Mouse (Mus musculus) heart, embryonic 16.5 days (tissue): ENCODE data around the gene Tpi1. TPM values are rescaled to one million over a fixed set of nuclear protein-coding genes. Genes with fewer than 3 reads are reported as not detected.
A peak's percentile ranks its signal among the peaks of the same experiment; 100 is the strongest.
"Not testable (repeated sequence)": the region's sequence is repeated elsewhere in the genome, so short reads cannot be mapped to it uniquely, and the experiment has no call there.

Experiments used
- ATAC-seq: fragments of 200-750 bp; cut with Nextera tagmentation; replicated peaks from 2 replicates; pipeline ENCODE4 v1.8.0; 2017; ENCODE audit warnings: moderate number of reproducible peaks; ENCODE audit not compliant: insufficient read depth, low FRiP score; ENCODE audit errors: extremely low read depth
- H3K27ac ChIP-seq: fragments of 300-500 bp; sonication (generic); 2 replicates; pipeline ENCODE4 v1.5.1; 2014; ENCODE audit warnings: mild to moderate bottlenecking, low read length, control low read depth, moderate library complexity
- H3K27me3 ChIP-seq: fragments of 300-500 bp; sonication (generic); 2 replicates; pipeline ENCODE4 v1.6.1; 2014; ENCODE audit warnings: low read length, mixed read lengths; ENCODE audit not compliant: control insufficient read depth, insufficient read depth
- H3K36me3 ChIP-seq: fragments of 300-500 bp; sonication (generic); 2 replicates; pipeline ENCODE4 v1.6.1; 2014; ENCODE audit not compliant: control insufficient read depth, insufficient read depth
- H3K4me1 ChIP-seq: fragments of 300-500 bp; sonication (generic); 2 replicates; pipeline ENCODE4 v1.6.1; 2014; ENCODE audit warnings: low read length, mixed read lengths; ENCODE audit not compliant: control insufficient read depth, insufficient read depth
- H3K4me2 ChIP-seq: fragments of 300-500 bp; sonication (generic); 2 replicates; pipeline ENCODE4 v1.6.1; 2014; ENCODE audit warnings: low read depth, mild to moderate bottlenecking, control low read depth, low read length
- H3K4me3 ChIP-seq: fragments of 300-500 bp; sonication (generic); 2 replicates; pipeline ENCODE4 v1.5.1; 2014; ENCODE audit warnings: mild to moderate bottlenecking, control low read depth, low read length
- H3K9ac ChIP-seq: fragments of 300-500 bp; sonication (generic); 2 replicates; pipeline ENCODE4 v1.6.1; 2014; ENCODE audit warnings: low read length, control low read depth
- H3K9me3 ChIP-seq: fragments of 300-500 bp; sonication (generic); replicated peaks from 2 replicates; pipeline ENCODE4 v1.6.1; 2016; ENCODE audit warnings: low read length; ENCODE audit not compliant: control insufficient read depth
- WGBS: fragments of 180-500 bp; shearing (Covaris S2); extraction: QIAGEN DNeasy Blood & Tissue Kit; methylation state at CpG from one replicate; pipeline ENCODE4 v1.1.7; 2014; 5-methylcytosine and 5-hydroxymethylcytosine counted together
- polyA plus RNA-seq: library from polyadenylated mRNA; unstranded; fragments of >200 nt; fragmentation: Nextera tagmentation; extraction: Ambion mirVana; gene quantifications from 2 replicates; pipeline ENCODE4 v1.2.1, GENCODE M21; 2015

Tpi1 gene
- polyA plus RNA-seq, 1 experiment from 2014 or later, result 1,576 TPM

DNA sequence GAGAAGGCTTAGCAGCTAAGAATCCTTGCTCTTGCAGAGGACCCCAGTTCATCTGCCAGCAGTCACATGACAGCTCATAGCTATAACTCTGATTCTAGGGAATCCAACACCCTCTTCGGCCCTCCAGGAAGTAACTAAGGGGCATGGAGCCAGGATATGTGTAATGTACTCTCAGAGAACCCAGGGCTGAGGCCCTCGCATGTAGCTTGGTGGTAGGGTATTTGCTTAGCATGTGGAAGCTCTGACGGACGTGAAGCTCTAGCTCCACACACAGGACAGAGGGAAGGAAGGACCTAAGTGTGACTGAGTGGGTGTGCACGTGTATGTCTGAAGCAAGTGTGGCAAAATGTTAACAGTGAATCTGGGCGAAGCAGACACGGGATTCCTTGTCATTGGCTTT lies 22.3 kb upstream of the Tpi1 start:
- no peaks in the 10 kb centered on the region for H3K9me3 ChIP-seq
- no peaks in the 10 kb centered on the region for H3K27me3 ChIP-seq
- H3K36me3 ChIP-seq, result peaks cover 15% of the 10 kb centered on the region; the same call in 1 of the 2 replicates
- H3K4me1 ChIP-seq, result peaks cover 18% of the 10 kb centered on the region
- no peak overlapping the region for H3K4me3 ChIP-seq
- H3K9ac ChIP-seq, result 0 out of 2 replicates have a peak overlapping the region, but pooled peaks have one; percentile 10
- no peak overlapping the region for H3K27ac ChIP-seq
- no peak for ATAC-seq
- 63% methylated on average over 7 of the region's 7 CpGs for WGBS
- H3K4me2 ChIP-seq, result no peak overlapping the region

DNA sequence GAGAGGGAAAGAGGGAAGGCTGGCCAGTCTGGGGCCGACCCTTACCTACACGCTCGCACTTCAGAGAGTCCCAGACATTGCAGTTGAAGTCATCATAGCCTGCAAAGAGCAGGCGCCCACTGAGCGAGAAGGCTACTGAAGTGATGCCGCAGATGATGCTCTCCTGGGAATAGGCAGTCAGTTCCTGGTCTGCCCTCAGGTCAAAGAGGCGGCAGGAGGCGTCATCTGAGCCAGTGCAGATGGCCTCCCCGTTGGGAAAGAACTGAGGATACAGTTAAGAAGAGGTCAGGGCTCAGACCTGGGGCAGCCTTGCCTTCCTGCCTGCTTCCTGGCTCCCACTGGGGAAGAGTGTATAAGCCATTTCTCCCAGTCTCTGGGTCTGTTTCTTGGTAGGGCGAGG lies 21.4 kb upstream of the Tpi1 start:
- no peak overlapping the region for H3K4me3 ChIP-seq
- peaks cover 13% of the 10 kb centered on the region; the same call in 1 of the 2 replicates for H3K36me3 ChIP-seq
- H3K4me2 ChIP-seq, result no peak overlapping the region
- peaks cover 22% of the 10 kb centered on the region for H3K4me1 ChIP-seq
- ATAC-seq, result no peak
- WGBS, result 59% methylated on average over 10 of the region's 10 CpGs
- no peaks in the 10 kb centered on the region for H3K9me3 ChIP-seq
- H3K27me3 ChIP-seq, result no peaks in the 10 kb centered on the region
- no peak overlapping the region for H3K9ac ChIP-seq
- H3K27ac ChIP-seq, result no peak overlapping the region

DNA sequence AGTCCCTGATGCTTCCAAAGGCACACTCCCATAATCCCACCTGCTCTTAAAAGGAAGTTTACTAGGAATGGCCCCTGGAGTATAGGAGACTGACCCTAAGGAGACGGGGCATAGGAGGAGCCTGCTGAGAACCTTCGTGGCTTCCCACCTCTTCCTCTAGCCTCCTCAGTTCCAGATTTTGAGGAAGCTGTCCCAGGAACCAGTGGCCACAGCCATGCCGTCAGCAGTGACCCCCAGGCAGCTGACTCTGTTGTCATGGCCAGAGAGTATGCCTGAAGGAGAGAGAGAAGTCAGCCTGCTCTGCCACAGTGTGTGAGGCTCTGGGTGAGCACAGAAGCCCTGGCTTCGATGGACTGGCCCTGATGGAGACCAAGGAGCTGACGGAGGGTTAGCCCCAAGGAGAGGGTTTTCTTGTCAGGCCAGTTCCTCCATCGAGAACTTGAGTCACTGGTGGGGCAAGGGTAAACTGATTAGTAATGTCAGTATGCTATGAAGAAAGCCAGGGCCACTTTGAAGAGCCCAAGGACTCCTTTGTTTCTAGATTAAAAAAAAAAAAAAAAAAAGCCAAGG lies 20.5 kb upstream of the Tpi1 start:
- Histone ChIP-seq H3K27ac (no peak overlapping the region), H3K9ac (no peak overlapping the region), H3K4me2 (no peak overlapping the region), H3K9me3 (no peaks in the 10 kb centered on the region), H3K4me1 (peaks cover 15% of the 10 kb centered on the region), H3K27me3 (no peaks in the 10 kb centered on the region), H3K4me3 (no peak overlapping the region), H3K36me3 (peaks cover 13% of the 10 kb centered on the region; the same call in 1 of the 2 replicates)
- no peak for ATAC-seq
- 78% methylated on average over 6 of the region's 6 CpGs for WGBS

DNA sequence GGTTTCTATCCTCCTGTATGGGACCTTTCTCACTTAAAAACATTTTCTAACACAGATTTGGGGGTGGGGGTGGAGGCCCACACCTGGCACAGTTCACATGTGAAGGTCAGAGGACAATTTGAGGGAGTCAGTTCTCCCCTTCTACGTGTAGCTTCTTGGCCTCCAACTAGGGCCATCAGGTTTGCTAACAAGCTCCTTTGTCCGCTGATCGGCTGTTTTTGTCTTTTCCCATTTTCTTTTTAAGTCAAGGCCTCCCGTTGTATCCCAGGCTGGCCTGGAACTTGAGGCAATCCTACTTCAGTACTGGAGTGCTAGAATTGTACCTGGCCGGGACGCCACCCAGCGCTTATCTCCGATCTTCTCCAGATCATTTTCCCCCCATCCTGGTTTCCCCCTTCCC lies 17.6 kb upstream of the Tpi1 start:
- H3K27ac ChIP-seq, result no peak overlapping the region
- peaks cover 13% of the 10 kb centered on the region; the same call in 1 of the 2 replicates for H3K36me3 ChIP-seq
- no peak overlapping the region for H3K4me2 ChIP-seq
- no peaks in the 10 kb centered on the region for H3K9me3 ChIP-seq
- H3K4me3 ChIP-seq, result no peak overlapping the region
- H3K4me1 ChIP-seq, result peaks cover 23% of the 10 kb centered on the region
- WGBS, result 96% methylated on average over 8 of the region's 8 CpGs
- H3K9ac ChIP-seq, result no peak overlapping the region
- ATAC-seq, result no peak
- H3K27me3 ChIP-seq, result no peaks in the 10 kb centered on the region

DNA sequence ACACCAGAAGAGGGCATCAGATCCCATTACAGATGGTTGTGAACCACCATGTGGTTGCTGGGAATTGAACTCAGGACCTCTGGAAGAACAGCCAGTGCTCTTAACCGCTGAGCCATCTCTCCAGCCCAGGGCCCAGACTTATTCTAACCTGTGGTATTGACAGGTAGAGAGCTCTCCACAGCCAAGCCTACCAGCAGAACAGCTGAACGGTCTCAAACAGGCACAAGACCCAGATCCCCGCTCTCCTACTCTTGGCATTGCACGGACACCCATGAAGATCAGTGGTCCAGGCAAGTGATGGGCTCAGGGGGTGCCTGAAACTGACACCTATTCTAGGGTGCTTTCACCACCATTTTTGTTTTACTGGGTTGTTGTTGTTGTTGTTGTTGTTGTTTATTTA lies 17.1 kb upstream of the Tpi1 start:
- not testable (repeated sequence) for H3K9ac ChIP-seq, H3K9me3 ChIP-seq, H3K27me3 ChIP-seq, H3K27ac ChIP-seq, ATAC-seq
- H3K36me3 ChIP-seq, result peaks cover 14% of the 10 kb centered on the region; the same call in 1 of the 2 replicates
- H3K4me1 ChIP-seq, result peaks cover 21% of the 10 kb centered on the region
- H3K4me3 ChIP-seq, result peak overlapping the region; percentile 15
- WGBS, result 94% methylated on average over 4 of the region's 4 CpGs
- H3K4me2 ChIP-seq, result peak overlapping the region; percentile 92

DNA sequence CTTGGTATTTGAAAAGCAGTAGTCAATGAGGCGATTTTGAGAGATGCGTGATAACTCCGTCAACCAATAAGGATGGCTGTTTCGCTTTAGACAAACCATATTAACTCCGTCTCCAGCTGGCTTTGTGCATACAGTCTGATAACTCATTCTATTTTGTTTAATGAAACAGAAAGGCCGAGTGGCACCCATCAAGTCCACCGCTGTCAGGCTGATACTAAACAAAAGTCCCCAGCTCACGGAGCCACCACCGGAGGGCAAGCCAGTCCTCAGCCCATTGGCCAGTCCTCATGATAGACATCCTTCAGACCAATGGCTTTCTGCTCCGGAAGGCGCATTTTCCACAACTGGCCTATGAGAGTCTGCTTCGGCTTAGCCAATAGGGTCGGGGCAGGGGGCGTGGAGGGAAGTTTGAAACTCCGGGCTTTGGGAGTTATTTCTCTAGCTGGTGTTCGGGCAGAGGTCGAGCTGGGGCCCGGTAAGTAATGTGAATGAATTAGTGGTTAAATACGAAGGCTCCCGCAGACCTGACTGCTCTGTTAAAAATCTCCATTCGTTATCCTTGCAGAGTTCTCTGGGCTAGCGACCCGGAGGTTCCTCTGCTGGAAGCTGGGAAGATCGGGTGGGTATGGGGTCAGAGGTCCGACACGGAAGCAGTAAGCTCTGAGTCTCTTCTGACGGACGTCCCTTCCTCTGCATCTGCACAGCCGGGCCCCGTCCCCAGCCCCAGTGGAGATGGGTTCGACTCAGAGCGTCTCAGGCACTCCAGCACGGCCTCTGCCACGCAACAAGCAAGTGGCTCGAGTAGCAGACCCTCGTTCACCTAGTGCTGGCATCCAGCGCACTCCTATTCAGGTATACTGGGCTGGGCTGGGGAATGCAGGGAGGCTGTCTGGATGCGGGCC lies 16.0 kb upstream of the Tpi1 start:
- WGBS, result under 1% methylated on average over 38 of the region's 38 CpGs
- H3K36me3 ChIP-seq, result peaks cover 24% of the 10 kb centered on the region; the same call in 1 of the 2 replicates
- H3K4me3 ChIP-seq, result peak overlapping the region; percentile 80
- peak; percentile 84 for ATAC-seq
- no peaks in the 10 kb centered on the region for H3K27me3 ChIP-seq
- H3K4me2 ChIP-seq, result peak overlapping the region; percentile 92
- peak overlapping the region; percentile 83 for H3K9ac ChIP-seq
- peaks cover 20% of the 10 kb centered on the region for H3K4me1 ChIP-seq
- H3K9me3 ChIP-seq, result no peaks in the 10 kb centered on the region
- peak overlapping the region; percentile 98 for H3K27ac ChIP-seq

DNA sequence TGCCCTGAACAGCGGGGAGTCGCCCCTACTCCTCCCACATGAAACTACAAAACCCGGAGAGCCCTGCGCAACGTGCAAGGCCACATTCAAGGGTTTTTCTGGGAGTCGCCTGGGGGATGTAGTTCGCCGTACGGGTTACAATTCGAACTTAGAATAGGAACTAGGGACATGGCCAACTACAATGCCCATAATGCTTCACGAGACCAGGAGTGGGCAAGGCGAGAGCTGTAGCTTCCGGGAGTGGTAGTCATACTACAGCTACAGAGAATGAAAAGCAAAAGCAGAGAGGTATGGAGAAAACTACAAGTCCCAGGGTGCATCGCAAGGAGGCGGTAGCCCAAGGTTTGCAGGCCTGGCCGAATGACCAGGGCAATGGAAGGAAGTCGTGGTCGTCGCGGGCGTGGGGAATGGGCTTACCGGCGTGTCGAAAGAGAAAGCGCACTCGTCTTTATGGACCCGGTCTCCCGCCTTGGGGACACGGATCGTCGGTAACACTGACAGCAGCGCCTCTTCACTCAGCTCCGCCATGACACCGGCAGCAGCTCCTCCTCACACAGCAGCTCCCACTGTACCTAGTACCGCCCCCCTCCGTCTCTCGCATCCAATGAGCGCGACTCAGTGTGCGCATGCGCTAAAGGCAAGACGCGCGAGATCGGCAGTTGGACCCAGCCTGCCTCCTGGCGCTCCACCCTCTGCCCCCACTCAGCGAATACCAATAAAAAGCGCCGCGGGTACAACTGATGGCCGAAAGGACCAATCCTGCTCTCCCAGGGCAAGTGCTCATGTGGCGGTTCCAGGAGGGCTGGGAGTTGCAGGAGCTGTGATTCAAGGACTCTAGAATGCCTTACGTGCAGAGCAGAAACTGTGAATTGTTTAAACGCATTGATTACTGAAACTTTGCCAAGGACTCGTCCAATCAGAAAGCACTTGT lies 15.0 kb upstream of the Tpi1 start, which contains the start of the genes Usp5 and Cdca3:
Gene Usp5 (minus strand): TSS at position 617 of the 931 bp plus-strand sequence.
Gene Cdca3 (plus strand): TSS at position 680 of the 931 bp plus-strand sequence.
- Histone ChIP-seq H3K36me3 (peaks cover 28% of the 10 kb centered on the region), H3K9me3 (no peaks in the 10 kb centered on the region), H3K27me3 (no peaks in the 10 kb centered on the region), H3K27ac (peak within 1 kb of the TSS; percentile 98), H3K4me3 (peak within 1 kb of the TSS; percentile 80), H3K4me1 (peaks cover 20% of the 10 kb centered on the region), H3K9ac (peak within 1 kb of the TSS; percentile 83), H3K4me2 (peak within 1 kb of the TSS; percentile 95)
- under 1% methylated on average over 55 of the region's 55 CpGs for WGBS
- peak; percentile 91 for ATAC-seq

DNA sequence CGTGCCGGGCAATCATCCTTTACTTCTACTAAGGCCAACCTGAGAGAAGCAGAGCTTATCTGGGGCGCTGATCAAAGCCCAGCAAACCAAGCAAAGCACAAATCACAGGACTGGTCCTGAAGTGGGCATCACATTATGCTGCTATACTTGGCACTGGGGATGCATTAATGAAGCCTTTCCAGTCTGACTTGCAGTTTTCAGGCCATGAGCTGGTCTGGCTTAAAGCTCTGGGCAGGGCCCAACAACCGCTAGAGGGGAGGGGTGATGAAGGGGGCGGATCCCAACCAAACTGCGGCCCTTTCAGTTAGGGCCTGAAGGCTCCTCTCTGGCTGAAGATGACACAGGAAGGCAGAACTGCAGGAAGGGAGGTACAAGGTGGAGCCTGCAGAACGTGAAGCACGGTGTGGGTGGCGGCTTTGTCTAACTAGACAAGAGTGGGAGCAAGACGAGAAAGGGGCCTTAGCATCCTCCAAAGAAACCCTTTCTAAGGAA lies 14.1 kb upstream of the Tpi1 start:
- H3K4me2 ChIP-seq, result peak overlapping the region; percentile 95
- ATAC-seq, result no peak
- peak overlapping the region; percentile 80 for H3K4me3 ChIP-seq
- WGBS, result 21% methylated on average over 10 of the region's 10 CpGs
- no peaks in the 10 kb centered on the region for H3K9me3 ChIP-seq
- no peaks in the 10 kb centered on the region for H3K27me3 ChIP-seq
- peaks cover 20% of the 10 kb centered on the region for H3K4me1 ChIP-seq
- peaks cover 37% of the 10 kb centered on the region for H3K36me3 ChIP-seq
- H3K9ac ChIP-seq, result peak overlapping the region; percentile 72
- H3K27ac ChIP-seq, result peak overlapping the region; percentile 61
